Mouse (Mus musculus) urinary bladder, postnatal 36 days (tissue): ENCODE measurements around the gene Otop2.
A peak's percentile ranks its signal among the peaks of the same experiment; 100 is the strongest.

Experiments used
- DNase-seq, 2 experiments: peaks; one replicate each; pipeline ENCODE4 v3.0.0; 2022; ENCODE audit warnings: low spot score in 2 of 2, mixed read lengths in 1 of 2

The Otop2 gene

GRCm38 (mm10) chr11:115348681-115349248 is 41.8 kb downstream of the Otop2 start:
- no peak for DNase-seq

- no peak for DNase-seq
Observed at GRCm38 (mm10) chr11:115349976-115350375, 43.0 kb downstream of the Otop2 start.

- DNase-seq: no peak
Observed at GRCm38 (mm10) chr11:115353375-115353774, 46.4 kb downstream of the Otop2 start.

GRCm38 (mm10) chr11:115354183-115354582 is 47.2 kb downstream of the Otop2 start:
- DNase-seq: peak; percentile 44 to 62

- peak; percentile 63 to 69 for DNase-seq
Observed at GRCm38 (mm10) chr11:115358468-115358867, 51.5 kb downstream of the Otop2 start.

- no peak for DNase-seq
Observed at GRCm38 (mm10) chr11:115359293-115359692, 52.3 kb downstream of the Otop2 start.

- no peak for DNase-seq
Observed at GRCm38 (mm10) chr11:115359726-115360125, 52.8 kb downstream of the Otop2 start.

- peak in 1 of 2 experiments; percentile 29 for DNase-seq
Observed at GRCm38 (mm10) chr11:115364136-115364535, 57.2 kb downstream of the Otop2 start.

GRCm38 (mm10) chr11:115366039-115366705 is 59.2 kb downstream of the Otop2 start:
- no peak for DNase-seq

- DNase-seq: peak in 1 of 2 experiments; percentile 33
Observed at GRCm38 (mm10) chr11:115366706-115367394, 59.9 kb downstream of the Otop2 start.

- DNase-seq: peak; percentile 79 to 88
Observed at GRCm38 (mm10) chr11:115367395-115367944, 60.5 kb downstream of the Otop2 start, which contains the start of gene Hid1. TSS of gene Hid1 (minus strand) at chr11:115367756.

- DNase-seq: no peak
Observed at GRCm38 (mm10) chr11:115370368-115370767, 63.4 kb downstream of the Otop2 start.

GRCm38 (mm10) chr11:115371354-115371753 is 64.4 kb downstream of the Otop2 start:
- no peak for DNase-seq

- no peak for DNase-seq
Observed at GRCm38 (mm10) chr11:115372015-115372414, 65.1 kb downstream of the Otop2 start.

- DNase-seq: no peak
Observed at GRCm38 (mm10) chr11:115372737-115373136, 65.8 kb downstream of the Otop2 start.

- peak; percentile 39 to 60 for DNase-seq
Observed at GRCm38 (mm10) chr11:115373805-115374694, 67.1 kb downstream of the Otop2 start.

- no peak for DNase-seq
Observed at GRCm38 (mm10) chr11:115374695-115375425, 67.9 kb downstream of the Otop2 start.

GRCm38 (mm10) chr11:115376722-115377121 is 69.8 kb downstream of the Otop2 start:
- no peak for DNase-seq

GRCm38 (mm10) chr11:115377254-115377653 is 70.3 kb downstream of the Otop2 start:
- no peak for DNase-seq

- no peak for DNase-seq
Observed at GRCm38 (mm10) chr11:115377854-115378253, 70.9 kb downstream of the Otop2 start.

GRCm38 (mm10) chr11:115381276-115381675 is 74.3 kb downstream of the Otop2 start:
- DNase-seq: no peak
